Mouse (Mus musculus) liver, postnatal 0 days (tissue): ENCODE measurements around the gene Sycp2l.

Experiments
- CTCF ChIP-seq: sonication (generic); IDR thresholded peaks from 2 replicates; pipeline ENCODE4 v1.5.1; 2016; ENCODE audit warnings: antibody characterized with exemption, low read depth
- EP300 ChIP-seq: IDR thresholded peaks from 2 replicates; pipeline ENCODE4 v1.6.1; 2016; ENCODE audit warnings: antibody characterized with exemption, low read depth, mild to moderate bottlenecking

- no peak for TF ChIP-seq CTCF
- TF ChIP-seq EP300: no peak
Measured at GRCm38 (mm10) chr13:41067618-41068017, 46.5 kb upstream of the Sycp2l start.
